Mouse (Mus musculus): ENCODE data around the gene Rps18. TPM values are rescaled to one million over a fixed set of nuclear protein-coding genes. Genes with fewer than 3 reads are reported as not detected.

The Rps18 gene
- total RNA-seq, 1 experiment from 2014 or later, result 736 TPM

- DNase-seq, result no peak
These were observed 34.4 kb downstream of the Rps18 start for GRCm38 (mm10) chr17:33921361-33921760.

DNA sequence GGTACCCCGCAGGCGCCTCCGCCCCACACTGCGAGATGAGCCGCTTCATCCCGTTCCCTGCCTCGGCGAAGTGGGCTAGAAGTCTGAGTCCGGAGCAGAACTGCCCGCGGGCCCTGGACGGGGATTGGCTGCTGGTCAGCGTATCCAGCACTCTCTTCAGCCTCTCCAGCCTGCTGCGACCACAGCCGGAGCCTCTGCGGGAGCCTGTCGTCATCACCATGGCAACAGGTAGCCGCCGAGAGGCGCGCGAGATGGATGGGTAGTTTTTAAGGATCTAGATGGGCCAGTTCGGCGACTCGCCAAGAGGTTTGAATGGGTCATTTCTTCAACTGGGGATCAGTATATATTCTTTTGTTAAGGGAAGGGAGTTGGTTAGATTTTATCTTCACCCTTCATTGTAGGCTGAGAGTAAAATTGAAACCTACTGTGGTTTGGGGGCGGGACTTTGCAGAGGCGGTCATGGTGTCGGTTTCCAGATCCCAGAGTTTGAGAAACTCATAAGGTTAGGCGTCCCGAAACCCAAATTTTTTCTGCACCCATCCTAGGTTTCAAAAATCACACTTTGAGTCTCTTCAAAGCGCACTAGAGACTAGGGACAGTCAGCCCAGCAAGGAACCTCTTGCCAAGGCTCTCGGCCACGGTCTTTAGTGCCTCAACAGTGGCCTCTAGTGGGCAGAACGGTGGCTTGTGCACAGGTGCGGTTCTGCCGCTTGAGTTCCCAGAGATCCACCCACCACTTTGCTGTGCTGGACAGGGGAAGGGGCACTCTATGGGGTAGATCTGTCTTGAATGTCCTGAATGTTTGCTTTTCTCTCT is 35.3 kb downstream of the Rps18 start:
- DNase-seq, result peak; percentile 83

- DNase-seq, result peak; percentile 88
These were observed 36.2 kb downstream of the Rps18 start for GRCm38 (mm10) chr17:33919351-33920281.

GRCm38 (mm10) chr17:33918293-33919203 is 37.3 kb downstream of the Rps18 start:
- DNase-seq, result no peak

- DNase-seq, result no peak
These were observed 38.0 kb downstream of the Rps18 start for GRCm38 (mm10) chr17:33917656-33918292.

GRCm38 (mm10) chr17:33916847-33917655 is 38.8 kb downstream of the Rps18 start:
- no peak for DNase-seq

- DNase-seq, result no peak
These were observed 39.5 kb downstream of the Rps18 start for GRCm38 (mm10) chr17:33916294-33916693.

- DNase-seq, result peak; percentile 94
These were observed 40.0 kb downstream of the Rps18 start, which contains the start of the genes Tapbp and Zbtb22 for GRCm38 (mm10) chr17:33915671-33916250. TSS of gene Tapbp (plus strand) at chr17:33915899. TSS of gene Zbtb22 (plus strand) at chr17:33915904.

DNA sequence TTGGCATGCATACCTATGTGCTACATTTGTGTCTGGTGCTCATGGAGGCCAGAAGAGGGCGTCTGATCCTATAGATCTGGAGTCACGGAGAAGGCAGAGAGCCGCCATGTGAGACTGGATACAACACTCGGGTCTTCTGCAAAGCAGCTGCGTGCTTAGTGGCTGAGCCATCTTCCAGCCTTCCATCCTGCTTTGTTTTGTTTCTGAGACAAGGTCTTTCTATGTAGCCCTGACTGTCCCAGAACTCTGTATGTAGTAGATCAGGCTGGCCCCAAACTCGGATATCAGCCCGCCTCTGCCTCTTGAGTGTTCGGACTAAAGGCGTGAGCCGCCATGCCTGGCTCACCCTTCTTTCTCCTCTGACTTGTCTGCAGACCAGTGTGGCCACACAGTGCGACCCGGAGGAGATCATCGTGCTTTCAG is 40.8 kb downstream of the Rps18 start:
- DNase-seq, result no peak

DNA sequence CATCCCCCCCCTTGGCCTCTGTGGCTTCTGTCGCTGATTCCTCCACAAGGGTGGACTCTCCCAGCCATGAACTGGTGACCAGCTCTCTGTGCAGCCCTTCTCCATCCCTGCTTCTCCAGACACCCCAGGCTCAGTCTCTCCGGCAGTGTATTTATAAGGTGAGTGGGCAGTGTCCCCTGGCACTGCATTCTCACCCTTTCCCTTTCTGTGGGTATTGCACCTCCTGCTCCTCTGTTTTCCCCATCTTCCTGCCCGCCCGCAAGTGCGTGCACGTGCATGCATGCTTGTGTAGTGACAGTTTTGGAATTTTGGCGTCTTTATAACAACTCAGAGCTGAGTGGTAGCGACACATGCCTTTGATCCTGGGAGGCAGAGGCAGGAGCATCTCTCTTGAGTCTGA is 41.9 kb downstream of the Rps18 start:
- DNase-seq, result no peak

- no peak for DNase-seq
These were observed 42.5 kb downstream of the Rps18 start for GRCm38 (mm10) chr17:33913264-33913663.

DNA sequence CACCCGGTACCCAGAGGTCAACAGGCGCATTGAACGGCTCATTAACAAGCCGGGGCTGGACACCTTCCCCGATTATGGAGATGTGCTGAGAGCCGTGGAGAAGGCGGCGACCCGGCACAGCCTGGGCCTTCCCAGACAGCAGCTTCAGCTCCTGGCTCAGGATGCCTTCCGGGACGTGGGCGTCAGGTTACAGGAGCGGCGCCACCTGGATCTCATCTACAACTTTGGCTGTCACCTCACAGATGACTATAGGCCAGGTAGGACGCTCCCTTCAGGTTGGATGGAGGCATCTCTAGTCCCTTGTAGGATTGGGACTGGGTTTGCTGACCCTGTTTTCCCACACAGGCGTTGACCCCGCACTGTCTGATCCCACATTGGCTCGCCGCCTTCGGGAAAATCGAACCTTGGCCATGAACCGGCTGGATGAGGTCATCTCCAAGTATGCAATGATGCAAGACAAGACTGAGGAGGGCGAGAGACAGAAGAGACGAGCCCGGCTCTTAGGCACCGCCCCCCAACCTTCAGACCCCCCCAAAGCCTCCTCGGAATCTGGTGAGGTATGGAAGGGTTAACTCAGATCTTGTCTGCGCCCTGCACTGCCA is 43.9 kb downstream of the Rps18 start:
- DNase-seq, result no peak

DNA sequence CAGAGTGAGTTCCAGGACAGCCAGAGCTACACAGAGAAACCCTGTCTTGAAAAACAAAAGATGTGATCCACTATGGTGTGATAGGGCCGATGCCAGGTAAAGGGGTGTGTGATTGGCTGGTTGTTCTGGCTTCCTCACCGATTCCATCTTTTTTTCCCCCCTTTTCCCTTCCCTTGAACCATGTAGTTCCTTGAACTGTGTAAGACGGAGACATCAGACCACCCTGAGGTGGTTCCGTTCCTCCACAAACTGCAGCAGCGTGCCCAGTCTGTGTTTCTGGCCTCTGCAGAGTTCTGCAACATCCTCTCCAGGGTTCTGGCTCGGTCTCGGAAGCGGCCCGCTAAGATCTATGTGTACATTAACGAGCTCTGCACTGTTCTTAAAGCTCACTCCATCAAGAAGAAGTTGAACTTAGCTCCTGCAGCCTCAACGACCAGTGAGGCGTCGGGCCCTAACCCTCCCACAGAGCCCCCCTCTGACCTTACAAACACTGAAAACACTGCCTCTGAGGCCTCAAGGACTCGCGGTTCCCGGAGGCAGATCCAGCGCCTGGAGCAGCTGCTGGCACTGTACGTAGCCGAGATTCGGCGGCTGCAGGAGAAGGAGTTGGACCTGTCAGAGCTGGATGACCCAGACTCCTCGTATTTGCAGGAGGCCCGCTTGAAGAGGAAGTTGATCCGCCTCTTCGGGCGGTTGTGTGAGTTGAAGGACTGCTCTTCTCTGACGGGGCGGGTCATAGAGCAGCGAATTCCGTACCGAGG is 44.6 kb downstream of the Rps18 start:
- no peak for DNase-seq

- no peak for DNase-seq
These were observed 45.3 kb downstream of the Rps18 start for GRCm38 (mm10) chr17:33910346-33911051.

DNA sequence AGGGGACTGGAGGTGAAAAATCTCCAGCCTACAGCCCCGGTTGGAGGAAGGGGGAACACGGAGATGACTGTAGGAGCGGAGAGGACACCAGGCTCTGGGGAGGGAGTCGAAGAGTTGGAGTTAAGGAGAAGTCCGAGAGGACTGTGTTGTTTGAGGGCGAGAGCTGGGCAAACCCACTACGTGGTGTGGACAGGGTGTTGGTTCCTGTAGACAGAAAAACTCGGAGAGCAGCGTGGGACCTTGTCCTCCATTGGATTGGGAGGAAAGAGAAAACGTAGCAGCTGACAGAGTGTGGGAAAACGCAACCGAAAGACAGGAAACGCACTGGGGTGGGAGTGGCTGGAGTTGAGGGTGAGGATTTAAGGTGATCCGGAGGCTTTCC is 45.9 kb downstream of the Rps18 start:
- DNase-seq, result peak; percentile 49

DNA sequence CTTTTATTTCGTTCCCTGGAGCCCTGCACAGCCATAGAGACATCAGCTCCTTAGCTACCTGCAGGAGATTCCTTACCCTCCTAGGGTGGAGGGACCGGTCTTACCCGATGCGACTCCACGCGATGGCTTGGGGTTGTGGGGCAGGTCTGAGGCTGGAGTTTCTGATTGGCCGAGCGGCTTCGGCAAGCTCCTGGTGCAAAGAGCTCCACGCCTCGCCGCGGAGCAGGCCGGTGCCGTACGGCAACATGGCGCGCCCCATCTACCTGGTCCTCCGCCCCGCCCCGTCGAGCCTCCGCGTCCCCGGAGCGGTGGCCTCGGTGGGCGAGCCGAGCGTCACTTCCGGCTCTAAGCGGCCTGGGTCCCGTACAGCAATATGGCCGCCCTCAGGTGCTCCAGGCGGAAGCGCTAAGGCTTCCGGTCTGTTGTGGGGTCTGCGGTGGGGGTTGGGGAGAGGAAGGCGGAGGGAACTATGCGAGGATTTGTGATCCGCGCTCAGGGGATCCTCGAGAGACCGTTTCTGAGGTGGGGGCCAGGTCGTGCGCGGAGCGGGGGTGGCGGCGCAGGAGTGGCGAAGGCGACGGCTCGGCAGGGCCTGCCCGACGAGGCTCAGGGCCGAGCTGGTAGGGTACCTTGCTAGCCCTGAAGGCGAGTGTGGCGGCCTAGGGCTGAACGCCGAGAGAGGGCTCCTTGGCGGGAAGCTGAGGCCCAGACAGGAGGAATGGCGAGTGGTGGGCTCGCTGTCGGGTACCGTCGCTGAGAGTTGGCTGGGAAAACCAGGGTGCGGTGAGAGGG is 46.5 kb downstream of the Rps18 start, which contains the start of gene Daxx:
Gene Daxx, plus strand, starts transcription at position 338 of the 792 bp plus-strand sequence.
- peak; percentile 100 for DNase-seq

Data from adrenal gland, postnatal 25 days (tissue).